Mouse (Mus musculus) liver, embryonic 15.5 days (tissue): ENCODE results near the gene Ybx1. TPM values are rescaled to one million over a fixed set of nuclear protein-coding genes. Genes with fewer than 3 reads are reported as not detected.

Experiments used
- ATAC-seq: fragments of 200-750 bp; cut with Nextera tagmentation; 2 replicates; pipeline ENCODE4 v1.8.0; 2017; ENCODE audit warnings: moderate number of reproducible peaks, mild to moderate bottlenecking, moderate library complexity; ENCODE audit not compliant: insufficient read depth
- H3K27ac ChIP-seq: fragments of 300-500 bp; sonication (generic); replicated peaks from 2 replicates; pipeline ENCODE4 v1.5.1; 2015; ENCODE audit warnings: mild to moderate bottlenecking, inconsistent platforms
- H3K27me3 ChIP-seq: fragments of 300-500 bp; sonication (generic); 2 replicates; pipeline ENCODE4 v1.6.1; 2015; ENCODE audit warnings: mild to moderate bottlenecking, inconsistent platforms
- H3K36me3 ChIP-seq: fragments of 300-500 bp; sonication (generic); replicated peaks from 2 replicates; pipeline ENCODE4 v1.6.1; 2015; ENCODE audit warnings: moderate library complexity, mild to moderate bottlenecking, inconsistent platforms
- H3K4me1 ChIP-seq: fragments of 300-500 bp; sonication (generic); replicated peaks from 2 replicates; pipeline ENCODE4 v1.6.1; 2015; ENCODE audit warnings: inconsistent platforms
- H3K4me2 ChIP-seq: fragments of 300-500 bp; sonication (generic); 2 replicates; pipeline ENCODE4 v1.6.1; 2015; ENCODE audit warnings: moderate library complexity, mild to moderate bottlenecking, inconsistent platforms
- H3K4me3 ChIP-seq: fragments of 300-500 bp; sonication (generic); replicated peaks from 2 replicates; pipeline ENCODE4 v1.5.1; 2015; ENCODE audit warnings: mild to moderate bottlenecking, inconsistent platforms
- H3K9ac ChIP-seq: fragments of 300-500 bp; sonication (generic); 2 replicates; pipeline ENCODE4 v1.6.1; 2015; ENCODE audit warnings: moderate library complexity, mild to moderate bottlenecking, inconsistent platforms
- H3K9me3 ChIP-seq: fragments of 300-500 bp; sonication (generic); replicated peaks from 2 replicates; pipeline ENCODE4 v1.6.1; 2016; ENCODE audit warnings: inconsistent platforms
- WGBS: fragments of 180-500 bp; shearing (Covaris S2); methylation state at CpG from one replicate; pipeline ENCODE4 v1.1.7; 2015; ENCODE audit warnings: mixed read lengths; ENCODE audit not compliant: insufficient replicate concordance; 5-methylcytosine and 5-hydroxymethylcytosine counted together
- polyA plus RNA-seq: library from polyadenylated mRNA; unstranded; fragments of >200 nt; fragmentation: Nextera tagmentation; extraction: Ambion mirVana; gene quantifications from 2 replicates; pipeline ENCODE4 v1.2.1, GENCODE M21; 2015

The Ybx1 gene
- polyA plus RNA-seq, 1 experiment from 2014 or later, result 221 TPM

- Histone ChIP-seq H3K9ac (no peak overlapping the region), H3K27me3 (no peaks in the 10 kb centered on the region), H3K36me3 (peaks cover 6% of the 10 kb centered on the region; the same call in 1 of the 2 replicates), H3K9me3 (no peaks in the 10 kb centered on the region), H3K4me3 (no peak overlapping the region), H3K27ac (no peak overlapping the region), H3K4me1 (no peaks in the 10 kb centered on the region), H3K4me2 (no peak overlapping the region)
- ATAC-seq, result no peak
- WGBS, result 34% methylated on average over 13 of the region's 13 CpGs
Measured at GRCm38 (mm10) chr4:119247462-119248235, 46.8 kb downstream of the Ybx1 start.

GRCm38 (mm10) chr4:119246688-119247225, 47.6 kb downstream of the Ybx1 start:
- H3K9me3 ChIP-seq, result no peaks in the 10 kb centered on the region
- no peak overlapping the region for H3K9ac ChIP-seq
- ATAC-seq, result no peak
- H3K27me3 ChIP-seq, result no peaks in the 10 kb centered on the region
- WGBS, result 69% methylated on average over 14 of the region's 14 CpGs
- 0 out of 2 replicates have a peak, but pooled peaks cover 7% of the 10 kb centered on the region for H3K4me1 ChIP-seq
- no peak overlapping the region for H3K4me3 ChIP-seq
- no peak overlapping the region for H3K4me2 ChIP-seq
- peaks cover 6% of the 10 kb centered on the region for H3K36me3 ChIP-seq
- H3K27ac ChIP-seq, result no peak overlapping the region

GRCm38 (mm10) chr4:119245961-119246360, 48.4 kb downstream of the Ybx1 start:
- Histone ChIP-seq H3K36me3 (peaks cover 6% of the 10 kb centered on the region), H3K27me3 (no peaks in the 10 kb centered on the region), H3K9me3 (no peaks in the 10 kb centered on the region), H3K27ac (no peak overlapping the region), H3K4me2 (no peak overlapping the region), H3K4me1 (0 out of 2 replicates have a peak, but pooled peaks cover 7% of the 10 kb centered on the region), H3K9ac (no peak overlapping the region), H3K4me3 (no peak overlapping the region)
- ATAC-seq, result no peak
- WGBS, result 85% methylated on average over 9 of the region's 9 CpGs

GRCm38 (mm10) chr4:119245556-119245955, 48.8 kb downstream of the Ybx1 start:
- H3K27ac ChIP-seq, result no peak overlapping the region
- no peaks in the 10 kb centered on the region for H3K9me3 ChIP-seq
- H3K4me2 ChIP-seq, result no peak overlapping the region
- H3K9ac ChIP-seq, result no peak overlapping the region
- H3K4me3 ChIP-seq, result no peak overlapping the region
- peaks cover 6% of the 10 kb centered on the region for H3K36me3 ChIP-seq
- WGBS, result 71% methylated on average over 7 of the region's 7 CpGs
- ATAC-seq, result no peak
- H3K4me1 ChIP-seq, result 0 out of 2 replicates have a peak, but pooled peaks cover 7% of the 10 kb centered on the region
- H3K27me3 ChIP-seq, result no peaks in the 10 kb centered on the region

GRCm38 (mm10) chr4:119244468-119245240, 49.8 kb downstream of the Ybx1 start:
- Histone ChIP-seq H3K9me3 (no peaks in the 10 kb centered on the region), H3K4me3 (no peak overlapping the region), H3K36me3 (peaks cover 6% of the 10 kb centered on the region), H3K27me3 (no peaks in the 10 kb centered on the region), H3K27ac (no peak overlapping the region), H3K4me1 (peaks cover 9% of the 10 kb centered on the region), H3K4me2 (no peak overlapping the region), H3K9ac (no peak overlapping the region)
- WGBS, result 72% methylated on average over 22 of the region's 22 CpGs
- no peak for ATAC-seq

GRCm38 (mm10) chr4:119242571-119242970, 51.8 kb downstream of the Ybx1 start:
- 76% methylated on average over 12 of the region's 12 CpGs for WGBS
- no peak overlapping the region for H3K4me2 ChIP-seq
- no peak overlapping the region for H3K9ac ChIP-seq

GRCm38 (mm10) chr4:119241664-119242063, 52.7 kb downstream of the Ybx1 start:
- ATAC-seq, result no peak
- WGBS, result 80% methylated on average over 14 of the region's 14 CpGs
- no peaks in the 10 kb centered on the region for H3K9me3 ChIP-seq
- no peak overlapping the region for H3K9ac ChIP-seq
- no peaks in the 10 kb centered on the region for H3K27me3 ChIP-seq
- H3K27ac ChIP-seq, result no peak overlapping the region
- H3K36me3 ChIP-seq, result peaks cover 6% of the 10 kb centered on the region; the same call in 1 of the 2 replicates
- H3K4me3 ChIP-seq, result no peak overlapping the region
- H3K4me2 ChIP-seq, result no peak overlapping the region
- H3K4me1 ChIP-seq, result peaks cover 22% of the 10 kb centered on the region

More at GRCm38 (mm10) chr4:119242571-119242970, 51.8 kb downstream of the Ybx1 start:
- no peak overlapping the region for H3K27ac ChIP-seq
- H3K9me3 ChIP-seq, result no peaks in the 10 kb centered on the region
- peaks cover 6% of the 10 kb centered on the region; the same call in 1 of the 2 replicates for H3K36me3 ChIP-seq
- no peaks in the 10 kb centered on the region for H3K27me3 ChIP-seq
- peaks cover 22% of the 10 kb centered on the region for H3K4me1 ChIP-seq
- no peak overlapping the region for H3K4me3 ChIP-seq
- ATAC-seq, result no peak

- Histone ChIP-seq H3K27me3 (0 out of 2 replicates have a peak, but pooled peaks cover 5% of the 10 kb centered on the region), H3K4me1 (peaks cover 27% of the 10 kb centered on the region), H3K9ac (peak overlapping the region; percentile 30; the same call in 1 of the 2 replicates), H3K4me2 (peak overlapping the region; percentile 63), H3K9me3 (no peaks in the 10 kb centered on the region), H3K36me3 (no peaks in the 10 kb centered on the region; the same call in 1 of the 2 replicates), H3K4me3 (peak overlapping the region; percentile 39), H3K27ac (no peak overlapping the region; the same call in 1 of the 2 replicates)
- ATAC-seq, result peak; percentile 56
- WGBS, result 14% methylated on average over 12 of the region's 12 CpGs
Measured at GRCm38 (mm10) chr4:119239181-119239682, 55.2 kb downstream of the Ybx1 start.

GRCm38 (mm10) chr4:119238661-119239060, 55.7 kb downstream of the Ybx1 start:
- peak overlapping the region; percentile 39 for H3K4me3 ChIP-seq

GRCm38 (mm10) chr4:119234348-119234747, 60.1 kb downstream of the Ybx1 start:
- peaks cover 17% of the 10 kb centered on the region for H3K27me3 ChIP-seq
- peak overlapping the region; percentile 100 for H3K4me2 ChIP-seq
- peak overlapping the region; percentile 75 for H3K4me3 ChIP-seq
- peaks cover 39% of the 10 kb centered on the region for H3K4me1 ChIP-seq
- H3K27ac ChIP-seq, result no peak overlapping the region
- H3K9ac ChIP-seq, result no peak overlapping the region
- no peaks in the 10 kb centered on the region for H3K9me3 ChIP-seq
- H3K36me3 ChIP-seq, result no peaks in the 10 kb centered on the region
- 66% methylated on average over 3 of the region's 3 CpGs for WGBS
- no peak for ATAC-seq

More at GRCm38 (mm10) chr4:119238661-119239060, 55.7 kb downstream of the Ybx1 start:
- Histone ChIP-seq H3K27me3 (peaks cover 10% of the 10 kb centered on the region), H3K4me2 (peak overlapping the region; percentile 63), H3K9ac (no peak overlapping the region), H3K4me1 (peaks cover 32% of the 10 kb centered on the region), H3K27ac (no peak overlapping the region), H3K36me3 (no peaks in the 10 kb centered on the region; the same call in 1 of the 2 replicates), H3K9me3 (no peaks in the 10 kb centered on the region)
- WGBS, result 35% methylated on average over 3 of the region's 3 CpGs
- ATAC-seq, result peak; percentile 62
